8 mouse cellular contexts compared by ENCODE assay signal in genomic region chr3:121814877-121815548, GRCm38 (mm10). TPM values are rescaled to one million over a fixed set of nuclear protein-coding genes. Genes with fewer than 3 reads are reported as not detected.
DNase-seq lines count a peak whose midpoint lies in the region; ATAC-seq and TF ChIP-seq lines count a peak whose summit lies in the region.

Gene Abcd3, minus strand, starts transcription at chr3:121815302.

- TF ChIP-seq CTCF in midbrain, postnatal 0 days (IDR thresholded peaks at IDR 0.05), result no peak

- no peaks in the 10 kb centered on the region for H3K36me3 ChIP-seq in embryonic facial prominence, embryonic 13.5 days
- H3K36me3 ChIP-seq in limb, embryonic 14.5 days (ENCODE audit: control insufficient read depth, insufficient read depth, low read length), result no peaks in the 10 kb centered on the region
- no peaks in the 10 kb centered on the region for H3K36me3 ChIP-seq in midbrain, postnatal 0 days (ENCODE audit: insufficient read depth, low read length)

- TF ChIP-seq POLR2A in limb, embryonic 14.5 days (IDR thresholded peaks at IDR 0.05; ENCODE audit: borderline replicate concordance, extremely low read depth, insufficient read depth, insufficient read length), result peak; percentile 83; the same call in 1 of the 2 replicates

- no peaks in the 10 kb centered on the region for H3K9me3 ChIP-seq in embryonic facial prominence, embryonic 13.5 days
- no peaks in the 10 kb centered on the region for H3K9me3 ChIP-seq in limb, embryonic 14.5 days (ENCODE audit: control insufficient read depth, low read length)
- H3K9me3 ChIP-seq in midbrain, postnatal 0 days (ENCODE audit: low read length), result no peaks in the 10 kb centered on the region

- peak within 1 kb of the TSS; percentile 70 for H3K4me2 ChIP-seq in embryonic facial prominence, embryonic 13.5 days
- H3K4me2 ChIP-seq in limb, embryonic 14.5 days (replicated peaks; ENCODE audit: low read depth, low read length, severe bottlenecking), result peak within 1 kb of the TSS; percentile 67
- peak within 1 kb of the TSS; percentile 60 for H3K4me2 ChIP-seq in midbrain, postnatal 0 days (ENCODE audit: low read depth, low read length, poor library complexity, severe bottlenecking)

- under 1% methylated on average over 88 of the region's 99 CpGs for WGBS in embryonic facial prominence, embryonic 13.5 days
- 0% methylated on average over 44 of the region's 99 CpGs for WGBS in limb, embryonic 14.5 days
- WGBS in midbrain, postnatal 0 days, result under 1% methylated on average over 52 of the region's 99 CpGs

- peak within 1 kb of the TSS; percentile 99 for H3K27ac ChIP-seq in embryonic facial prominence, embryonic 13.5 days
- H3K27ac ChIP-seq in limb, embryonic 14.5 days (replicated peaks; ENCODE audit: low read depth, low read length), result peak within 1 kb of the TSS; percentile 95
- peak within 1 kb of the TSS; percentile 97 for H3K27ac ChIP-seq in midbrain, postnatal 0 days (ENCODE audit: low read depth, low read length)

- no peaks in the 10 kb centered on the region for H3K27me3 ChIP-seq in embryonic facial prominence, embryonic 13.5 days
- no peaks in the 10 kb centered on the region for H3K27me3 ChIP-seq in limb, embryonic 14.5 days (ENCODE audit: control insufficient read depth, insufficient read depth, low read length)
- H3K27me3 ChIP-seq in midbrain, postnatal 0 days (ENCODE audit: insufficient read depth, low read length), result no peaks in the 10 kb centered on the region

- DNase-seq in 3134 (ENCODE audit: extremely low read depth, insufficient read length, low spot score), result peak; percentile 90
- DNase-seq in adrenal gland, postnatal 36 days, result peak; percentile 88 to 93
- DNase-seq in heart, adult 8-10 months (ENCODE audit: low spot score), result peak; percentile 83
- DNase-seq in kidney, adult 9 months, result peak; percentile 92
- peak; percentile 93 for DNase-seq in limb, embryonic 14.5 days (ENCODE audit: low spot score)
- peak; percentile 94 for DNase-seq in midbrain, postnatal 0 days (ENCODE audit: low spot score)
- DNase-seq in spleen, postnatal 14 days (ENCODE audit: low spot score in 2 of 2), result peak; percentile 61 to 63

- H3K4me3 ChIP-seq in embryonic facial prominence, embryonic 13.5 days, result peak within 1 kb of the TSS; percentile 76
- H3K4me3 ChIP-seq in limb, embryonic 14.5 days (replicated peaks; ENCODE audit: low read length), result peak within 1 kb of the TSS; percentile 85
- peak within 1 kb of the TSS; percentile 73 for H3K4me3 ChIP-seq in midbrain, postnatal 0 days (ENCODE audit: low read depth, low read length)

- H3K4me1 ChIP-seq in embryonic facial prominence, embryonic 13.5 days, result peaks cover 25% of the 10 kb centered on the region
- H3K4me1 ChIP-seq in limb, embryonic 14.5 days (ENCODE audit: control insufficient read depth, insufficient read depth, low read length), result peaks cover 20% of the 10 kb centered on the region
- 0 out of 2 replicates have a peak, but pooled peaks cover 5% of the 10 kb centered on the region for H3K4me1 ChIP-seq in midbrain, postnatal 0 days (ENCODE audit: insufficient read depth, low read length)

- H3K9ac ChIP-seq in embryonic facial prominence, embryonic 13.5 days, result peak within 1 kb of the TSS; percentile 92
- H3K9ac ChIP-seq in limb, embryonic 14.5 days (ENCODE audit: low read depth, low read length, severe bottlenecking), result peak within 1 kb of the TSS; percentile 91
- peak within 1 kb of the TSS; percentile 89 for H3K9ac ChIP-seq in midbrain, postnatal 0 days (replicated peaks; ENCODE audit: low read length, poor library complexity, severe bottlenecking)

- ATAC-seq in embryonic facial prominence, embryonic 13.5 days (ENCODE audit: insufficient number of reproducible peaks, insufficient read depth, low FRiP score, low TSS enrichment, low read depth), result peak; percentile 88
- ATAC-seq in limb, embryonic 14.5 days (ENCODE audit: low FRiP score, low read depth), result peak; percentile 93
- peak; percentile 91 for ATAC-seq in midbrain, postnatal 0 days (ENCODE audit: low FRiP score)

RNA-seq across cellular contexts. Expression of gene Abcd3, which starts in this region (rescaled TPM):
- 100 to 1,000 TPM in 1 of 2 experiments, 10 to 100 TPM in 1; 82.6 to 109 TPM for total RNA-seq in adrenal gland, postnatal 36 days (2021)
- polyA plus RNA-seq in embryonic facial prominence, embryonic 13.5 days (2015; fragmentation: Nextera tagmentation; extraction: Ambion mirVana), result 60.4 and 66.8 TPM in 2 replicates
- 10 to 100 TPM; 77.8 to 82.1 (median 79.9) TPM for total RNA-seq in heart, adult 8-10 months (2022)
- 20.2 and 24.6 TPM in 2 replicates for polyA plus RNA-seq in limb, embryonic 14.5 days (2012; rRNA removed)
- 55.3 and 58.2 TPM in 2 replicates for polyA plus RNA-seq in limb, embryonic 14.5 days (2014; fragmentation: Nextera tagmentation; extraction: Ambion mirVana)
- 51.1 and 66.4 TPM in 2 replicates for total RNA-seq in midbrain, postnatal 0 days (2014; rRNA removed)
- polyA plus RNA-seq in midbrain, postnatal 0 days (2015; fragmentation: Nextera tagmentation; extraction: Ambion mirVana), result 76.1 and 77.5 TPM in 2 replicates

Comparison
In these comparisons a context has a peak if more than half of its experiments do, and no peak if none do; other contexts are left out.
1. Peak in every context shown above with its lines: DNase-seq, ATAC-seq, H3K4me3 ChIP-seq and H3K27ac ChIP-seq.